Mouse (Mus musculus) induced T-regulatory cell, adult 2 months (primary cell): ENCODE measurements around the gene Timm8b.

Experiments
- DNase-seq: peaks from one replicate; pipeline ENCODE4 v3.0.0-alpha.2; 2012; ENCODE audit warnings: low read depth

Timm8b gene

DNA sequence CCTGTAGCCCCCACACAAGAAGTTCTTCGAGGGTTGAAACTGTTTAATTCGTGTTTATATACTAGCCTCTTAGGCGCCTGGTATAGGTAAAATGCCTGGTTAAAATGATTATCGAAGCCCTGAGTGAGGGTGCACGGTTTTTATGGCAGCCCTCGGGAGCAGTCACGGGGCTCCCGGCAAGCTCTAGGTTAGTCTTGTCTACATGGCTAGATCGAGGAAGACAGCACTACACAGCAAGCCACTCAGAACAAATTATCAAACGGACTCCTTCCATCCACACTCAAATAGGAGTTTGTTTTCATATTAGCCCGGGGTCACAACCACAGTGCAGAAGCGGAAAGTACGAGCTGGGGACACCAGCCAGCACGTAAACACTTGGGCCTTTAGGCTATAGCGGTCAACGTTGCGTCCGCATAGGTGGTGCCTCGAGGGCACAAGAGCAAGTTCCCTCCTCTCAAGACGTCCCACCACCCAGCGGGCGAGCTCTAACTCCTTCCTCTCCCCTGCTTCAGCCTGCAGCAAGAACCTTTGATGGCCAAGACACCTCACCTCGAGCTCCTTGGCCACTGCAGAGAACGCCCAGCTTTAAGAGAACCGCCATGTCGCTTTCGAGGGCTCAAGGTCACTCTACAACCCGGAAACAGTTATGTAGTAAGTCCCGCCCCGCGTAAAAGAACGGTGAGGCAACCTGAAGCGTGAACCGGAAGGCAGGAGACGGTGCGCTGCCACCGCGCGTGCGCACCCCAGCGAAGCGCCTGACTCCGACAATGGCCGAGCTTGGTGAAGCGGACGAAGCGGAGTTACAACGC lies at the start of gene Timm8b, which contains the start of gene Sdhd:
Timm8b (plus strand) TSS at position 722 of the 809 bp plus-strand sequence.
Sdhd (minus strand) TSS at position 624 of the 809 bp plus-strand sequence.
- DNase-seq, result peak; percentile 97

DNA sequence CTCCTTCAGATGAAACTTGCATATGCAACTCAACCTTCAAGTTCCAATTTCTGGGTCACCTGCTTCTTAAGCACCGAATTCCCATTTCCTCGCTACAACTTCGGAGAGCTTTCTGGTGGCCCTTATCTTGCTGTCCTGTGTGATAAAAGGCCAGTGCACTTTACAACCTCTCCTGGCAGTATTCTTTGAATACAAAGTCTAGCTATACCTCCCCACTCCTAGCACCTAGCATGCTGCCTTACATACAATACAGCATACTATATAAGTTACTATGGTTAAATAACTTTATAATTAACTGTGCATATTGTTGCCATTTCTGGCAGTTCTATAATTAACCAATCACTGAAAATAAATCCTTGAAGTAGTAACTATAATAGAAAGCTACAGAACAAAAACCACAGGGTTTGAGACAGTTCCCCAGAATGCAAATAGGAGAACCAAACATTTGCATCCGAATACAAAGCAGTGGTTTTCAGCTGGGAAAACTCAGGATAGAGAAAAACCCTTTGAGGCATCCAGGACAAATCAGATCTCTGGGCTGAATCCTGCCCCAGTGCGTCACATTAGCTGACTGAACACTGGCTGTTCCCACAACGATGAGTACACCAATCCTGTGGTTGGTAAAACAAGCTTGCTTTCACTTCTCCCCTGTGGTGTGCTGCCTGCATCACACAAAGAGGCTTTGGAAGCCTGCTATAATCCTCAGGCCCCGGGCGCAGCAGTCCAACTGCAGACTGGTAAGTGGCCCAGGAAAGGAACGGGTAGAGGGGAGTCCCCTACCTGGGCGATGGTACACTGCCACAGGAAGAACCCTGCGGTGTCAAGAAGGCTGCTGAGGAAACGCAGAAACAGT lies 49.2 kb upstream of the Timm8b start, which contains the start of gene Il18:
Il18 (plus strand) TSS at position 587 of the 853 bp plus-strand sequence.
- peak; percentile 74 for DNase-seq

DNA sequence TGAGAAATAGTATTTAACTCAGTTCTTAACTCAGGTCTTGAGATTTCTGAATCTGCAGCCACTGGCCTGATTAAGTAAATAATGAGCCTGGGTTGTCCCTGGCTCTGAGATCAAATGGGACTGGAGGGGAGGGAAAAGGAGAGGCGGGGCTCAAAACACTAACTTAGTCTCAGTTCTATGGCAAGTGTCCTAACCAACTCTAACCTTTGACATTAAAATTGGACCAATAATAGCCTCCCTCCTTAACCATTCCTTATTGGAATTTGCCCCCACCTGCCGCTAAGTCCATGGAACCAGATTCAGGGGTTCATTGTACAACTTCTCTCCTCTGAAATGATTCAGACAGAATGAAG lies 48.6 kb upstream of the Timm8b start, which contains the start of gene Bco2:
Bco2 (minus strand) TSS at position 88 of the 353 bp plus-strand sequence.
- DNase-seq, result no peak

DNA sequence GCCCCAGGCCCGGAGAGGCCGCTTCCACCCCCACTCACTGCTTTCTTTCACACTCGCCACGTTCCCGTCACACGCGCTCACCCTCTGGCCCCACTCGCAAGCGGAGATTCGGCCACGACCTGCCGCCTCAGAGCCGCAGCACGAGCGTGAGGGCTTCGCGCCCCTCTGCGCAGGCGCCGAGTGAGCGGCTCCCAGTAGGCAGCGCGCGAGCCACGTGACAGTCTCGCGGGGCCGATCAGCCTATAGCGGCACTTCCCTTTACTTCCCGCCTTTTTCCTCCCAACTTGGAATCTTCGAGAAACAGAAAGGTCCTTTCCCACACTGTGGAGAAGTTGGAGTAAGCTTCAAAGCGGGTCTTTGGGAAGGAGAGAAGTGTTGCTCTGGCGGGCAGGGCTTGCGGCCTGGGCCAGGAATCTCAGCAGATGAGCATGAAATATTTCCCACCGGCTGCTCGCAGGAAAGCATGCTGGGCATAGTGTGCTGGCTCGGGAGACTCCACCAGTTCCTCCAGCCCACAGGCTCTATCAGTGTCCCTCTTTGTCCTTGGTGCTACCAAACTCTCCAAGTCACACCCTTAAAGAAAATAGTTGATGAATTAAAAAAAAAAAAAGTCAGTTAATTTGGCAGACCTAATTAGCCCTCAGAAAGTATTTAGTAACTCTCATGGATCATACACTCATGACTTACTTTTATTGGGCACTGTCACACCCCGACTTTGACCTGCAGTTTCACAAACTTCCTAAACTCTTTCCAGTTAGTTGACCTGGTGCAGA lies 42.4 kb upstream of the Timm8b start, which contains the start of gene Tex12:
Tex12 (minus strand) TSS at position 181 of the 773 bp plus-strand sequence.
- no peak for DNase-seq

DNA sequence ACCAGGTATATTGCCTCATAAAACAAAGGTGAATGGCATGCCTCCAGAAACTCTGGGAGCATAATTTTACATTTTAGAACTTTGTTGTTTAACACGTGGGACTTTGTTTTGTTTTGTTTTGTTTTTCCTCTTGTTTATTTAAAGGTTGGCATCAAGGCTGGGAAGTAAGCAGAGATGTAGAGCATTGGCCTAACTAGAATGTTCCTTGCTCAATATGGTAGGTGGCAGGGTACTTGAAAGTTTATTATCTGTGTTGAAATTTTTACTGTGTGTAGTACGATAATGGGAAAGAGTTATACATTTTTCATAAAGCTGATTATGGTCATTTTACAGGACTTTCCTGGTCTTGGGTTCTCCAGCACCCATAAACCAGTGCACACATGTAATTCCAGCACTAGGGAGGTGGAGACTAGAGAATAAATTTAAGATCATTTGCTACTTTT lies 41.8 kb upstream of the Timm8b start:
- no peak for DNase-seq

DNA sequence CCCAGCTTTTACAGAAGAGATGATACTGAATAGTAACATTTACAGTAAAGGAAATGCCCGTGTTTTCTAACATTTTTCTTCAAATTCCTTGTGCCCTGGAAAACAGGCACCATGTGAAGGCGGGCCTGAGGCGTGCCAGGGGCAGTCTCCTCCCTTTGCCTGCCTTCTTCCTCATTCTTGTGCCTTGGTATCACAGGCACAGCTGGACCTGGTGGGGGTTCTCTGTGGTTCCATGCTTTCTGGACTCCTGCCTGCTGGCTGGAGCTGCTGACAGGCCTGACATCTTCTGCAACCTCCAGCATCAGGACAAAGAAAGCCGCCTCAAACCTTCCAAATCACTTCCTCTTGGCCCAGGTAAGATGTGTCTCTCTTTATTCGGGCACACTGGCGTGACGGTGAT lies 38.5 kb upstream of the Timm8b start:
- DNase-seq, result no peak

DNA sequence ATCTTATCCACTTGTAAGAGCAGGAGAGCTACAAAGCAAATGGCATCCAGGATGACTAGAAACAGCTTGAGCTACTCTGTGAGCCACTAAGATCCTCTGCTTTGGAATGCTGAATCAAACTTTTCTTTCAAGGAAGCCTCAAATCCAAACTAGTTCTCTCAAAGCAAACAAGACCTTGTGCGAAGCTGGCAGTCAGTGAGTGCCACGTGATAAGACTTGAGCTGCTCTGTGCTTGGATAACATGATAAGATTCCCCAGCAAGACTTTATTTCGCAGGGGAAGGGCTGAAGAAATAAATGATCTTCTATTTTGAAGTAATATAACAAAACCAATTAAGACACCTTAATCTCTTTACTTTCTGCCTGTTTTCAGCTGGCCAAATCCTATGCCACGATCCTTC lies 37.8 kb upstream of the Timm8b start:
- DNase-seq, result no peak

DNA sequence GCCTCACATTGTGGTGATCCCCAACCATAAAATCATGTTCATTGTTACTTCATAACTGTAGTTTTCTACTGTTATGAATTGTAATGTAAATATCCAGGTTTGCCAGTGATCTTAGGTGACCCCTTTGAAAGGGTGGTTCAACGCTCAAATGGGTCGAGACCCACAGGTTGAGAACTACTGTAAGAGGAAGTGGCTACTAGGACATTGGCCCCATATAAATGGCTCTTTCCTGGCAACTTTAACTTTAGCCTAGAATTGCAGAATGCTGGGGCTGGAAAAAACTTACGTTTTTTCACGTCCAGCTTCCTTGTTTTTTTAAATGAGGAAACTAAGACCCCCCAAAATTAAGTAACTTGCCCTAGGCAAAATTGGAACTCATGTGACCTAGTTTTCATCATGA lies 36.3 kb upstream of the Timm8b start:
- DNase-seq, result no peak

DNA sequence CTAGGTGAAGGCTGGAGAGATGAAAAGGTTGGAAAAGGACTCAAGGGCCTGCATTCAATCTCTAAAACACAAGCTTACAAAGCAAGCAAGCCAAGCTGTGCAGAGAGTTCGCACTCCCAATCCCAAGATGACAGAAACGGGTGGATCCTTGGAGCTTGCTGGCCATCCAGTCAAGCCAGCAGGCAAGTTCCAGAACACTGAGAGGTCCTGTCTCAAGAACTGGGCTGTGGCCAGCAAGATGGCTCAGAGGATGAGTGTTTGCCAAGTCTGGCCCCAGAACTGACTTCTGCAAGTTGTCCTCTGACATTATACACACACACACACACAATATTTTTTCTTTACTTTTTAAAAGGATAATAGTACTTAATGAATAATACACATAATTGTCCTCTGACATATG lies 35.8 kb upstream of the Timm8b start:
- no peak for DNase-seq

DNA sequence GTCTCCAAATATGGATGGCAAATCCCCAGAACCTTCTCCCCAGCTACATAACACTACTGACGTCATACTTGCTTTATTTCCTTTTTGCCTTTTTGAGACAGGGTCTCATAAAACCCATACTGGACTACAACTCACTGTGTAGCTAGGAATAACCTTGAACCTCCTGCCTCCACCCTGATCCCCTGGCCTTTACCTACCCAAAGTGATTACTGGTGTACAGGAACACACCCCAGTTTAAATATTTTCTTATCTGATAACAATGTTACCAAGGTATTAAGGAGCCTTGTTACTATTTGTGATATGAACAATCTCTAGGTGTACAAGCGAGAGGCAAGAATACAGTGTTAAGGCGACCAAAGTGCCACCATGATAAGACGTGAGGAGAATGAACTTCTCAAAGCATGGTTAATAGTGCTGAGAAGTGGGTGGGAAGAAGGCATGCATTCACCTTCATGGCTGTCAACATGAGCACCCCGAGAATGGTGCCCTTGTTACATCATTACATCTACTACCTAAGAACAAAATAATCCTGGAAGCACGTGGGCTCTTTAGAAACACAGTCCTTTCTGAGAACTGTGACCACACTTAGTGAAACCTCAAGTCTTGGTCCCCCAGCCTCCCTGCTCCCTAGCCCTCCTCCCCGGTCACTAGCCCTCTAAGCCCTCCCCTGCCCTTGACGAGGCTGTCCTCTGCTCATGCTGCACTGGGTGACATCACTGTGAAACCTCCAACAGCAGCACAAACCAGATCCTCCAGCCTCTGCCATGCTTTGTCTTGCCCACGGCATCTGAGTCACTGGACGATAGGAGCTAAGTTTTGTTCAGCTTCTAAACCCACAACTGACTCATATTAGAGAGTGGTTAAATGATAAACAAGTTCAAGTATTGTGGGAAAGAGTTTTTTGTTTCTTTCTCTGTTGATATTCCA lies 33.8 kb upstream of the Timm8b start:
- no peak for DNase-seq

DNA sequence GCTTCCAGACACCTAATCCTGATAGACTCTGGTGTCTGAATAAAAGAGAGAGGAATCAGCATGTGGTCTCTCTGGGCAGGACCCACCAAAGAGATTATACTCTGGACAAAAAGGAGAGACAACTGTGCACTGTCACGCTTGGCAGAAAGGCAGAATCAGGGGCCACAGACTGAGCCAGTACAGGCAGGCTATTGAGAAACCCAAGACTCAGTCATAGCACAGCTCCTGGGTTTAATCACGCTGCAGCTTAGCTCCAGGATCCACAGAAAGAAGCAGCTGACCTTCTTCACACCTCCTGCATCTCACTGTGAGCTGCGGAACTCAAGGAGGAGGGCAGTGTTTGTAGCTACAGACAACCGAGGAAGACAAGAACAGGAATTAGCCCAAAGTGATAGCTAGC lies 23.3 kb upstream of the Timm8b start:
- DNase-seq, result no peak

DNA sequence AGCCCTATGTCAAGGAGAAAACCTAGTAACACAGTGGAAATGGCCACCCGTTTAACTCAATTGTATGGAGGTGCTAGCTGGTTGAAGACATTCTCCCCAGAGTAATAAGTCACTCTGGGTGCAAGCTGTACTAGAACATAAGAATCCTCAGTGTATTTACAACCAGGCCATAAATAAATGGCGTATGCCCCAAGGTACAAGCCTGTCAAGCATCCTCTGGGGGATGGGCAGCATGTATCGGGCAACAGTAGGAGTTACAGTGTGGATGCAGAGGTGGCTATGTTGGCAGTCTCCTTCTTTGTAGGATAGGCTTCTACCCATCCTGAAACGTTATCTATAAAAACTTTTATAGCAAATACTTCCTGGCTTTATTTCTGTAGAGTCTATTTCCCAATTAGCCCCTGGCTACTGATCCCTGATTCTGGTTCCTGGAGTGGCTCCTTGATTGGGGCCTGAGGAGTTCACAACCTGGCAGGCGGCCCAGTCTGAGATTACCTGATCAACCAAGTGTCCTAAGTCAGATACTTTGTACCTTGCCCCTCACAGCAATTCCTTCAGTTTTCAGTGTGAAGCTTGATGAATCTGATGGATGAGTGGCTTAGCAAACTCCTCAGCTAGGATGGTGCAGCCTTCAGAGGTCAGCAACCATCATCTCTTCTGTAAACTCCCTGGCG lies 18.4 kb upstream of the Timm8b start:
- no peak for DNase-seq

DNA sequence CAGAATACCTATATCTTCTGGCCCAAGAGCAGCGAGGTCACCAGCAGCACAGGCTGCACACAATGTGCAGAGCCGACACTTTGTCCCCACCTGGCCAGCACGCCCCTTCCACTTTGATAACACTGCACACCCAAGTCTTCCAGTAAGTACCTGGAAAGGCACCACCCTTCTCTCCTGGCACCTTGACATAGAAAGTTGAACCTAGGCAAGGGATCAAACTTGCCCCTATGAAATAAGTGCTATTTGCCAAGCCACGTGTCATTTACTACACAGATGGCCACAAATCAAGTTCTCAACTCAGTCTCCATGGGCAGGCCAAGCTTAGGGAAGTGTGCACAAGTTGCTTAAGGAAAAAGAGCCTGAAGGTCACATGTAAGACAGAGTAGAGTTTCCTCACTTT lies 16.8 kb upstream of the Timm8b start:
- no peak for DNase-seq

DNA sequence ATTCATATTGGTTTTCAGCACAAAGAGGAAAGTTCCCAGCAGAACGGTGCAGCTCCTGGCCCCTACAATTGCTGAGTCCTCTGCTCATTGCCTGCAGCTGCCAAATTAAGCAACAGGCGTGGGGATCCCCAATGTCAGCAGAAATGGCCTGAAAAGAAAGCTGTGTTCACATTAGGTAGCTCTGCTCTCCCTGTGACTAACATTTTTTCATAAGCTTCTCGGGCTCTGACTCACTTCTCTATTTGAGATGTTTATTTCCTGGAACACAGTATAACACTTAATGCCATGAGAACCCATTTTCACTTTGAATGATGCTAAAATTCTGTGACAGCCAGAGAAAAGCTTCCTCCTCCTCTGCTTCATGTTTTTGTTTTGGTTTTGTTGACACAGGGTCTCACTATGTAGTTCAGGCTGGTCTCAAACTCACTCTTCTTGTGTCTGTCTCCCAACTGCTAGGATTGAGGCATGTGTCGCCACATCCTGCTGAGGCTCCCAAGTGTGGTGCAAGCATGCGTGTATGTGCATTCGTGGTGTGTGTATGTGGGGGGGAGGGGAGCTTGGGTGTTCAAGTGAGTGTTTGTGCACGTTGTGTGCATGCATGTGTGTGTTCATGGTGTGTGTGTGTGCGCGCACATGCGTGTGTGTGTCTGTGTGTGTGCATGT lies 12.7 kb upstream of the Timm8b start:
- peak; percentile 69 for DNase-seq

DNA sequence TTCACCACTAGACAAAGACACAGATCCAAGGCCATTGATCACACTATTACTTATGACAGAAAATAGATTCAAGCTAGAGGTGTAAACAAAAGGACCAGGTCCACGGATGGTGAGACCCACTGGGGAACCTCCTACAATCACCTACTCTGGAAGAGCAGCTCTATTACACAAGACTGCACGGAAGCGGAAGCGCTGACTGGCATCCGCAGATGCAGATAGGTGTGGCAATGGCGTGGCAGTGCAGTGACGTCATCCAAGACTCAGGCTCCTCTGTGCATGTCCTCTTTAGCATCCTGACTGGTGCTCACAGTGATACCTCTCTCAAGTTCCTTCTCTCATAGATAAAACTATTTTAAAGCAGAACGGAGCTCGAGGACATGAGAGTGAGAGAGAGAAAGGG lies 10.8 kb upstream of the Timm8b start:
- no peak for DNase-seq

DNA sequence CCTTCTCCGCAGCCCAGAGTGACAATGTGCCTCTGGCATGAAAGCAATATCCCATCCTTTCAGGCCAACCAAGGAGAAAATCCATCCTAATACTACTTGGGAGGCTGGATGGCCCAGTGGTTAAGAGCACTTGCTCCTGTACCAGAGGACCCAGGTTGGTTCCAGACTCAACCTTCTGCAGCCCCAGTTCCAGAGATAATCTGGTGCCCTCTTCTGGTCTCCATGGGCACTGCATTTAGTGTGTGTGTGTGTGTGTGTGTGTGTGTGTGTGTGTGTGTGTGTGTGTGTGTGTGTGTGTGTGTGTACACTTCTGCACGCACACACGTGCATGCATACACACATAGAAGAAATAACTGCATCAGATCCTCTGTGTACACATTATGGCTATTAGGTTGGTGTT lies 10.2 kb upstream of the Timm8b start:
- peak; percentile 78 for DNase-seq

DNA sequence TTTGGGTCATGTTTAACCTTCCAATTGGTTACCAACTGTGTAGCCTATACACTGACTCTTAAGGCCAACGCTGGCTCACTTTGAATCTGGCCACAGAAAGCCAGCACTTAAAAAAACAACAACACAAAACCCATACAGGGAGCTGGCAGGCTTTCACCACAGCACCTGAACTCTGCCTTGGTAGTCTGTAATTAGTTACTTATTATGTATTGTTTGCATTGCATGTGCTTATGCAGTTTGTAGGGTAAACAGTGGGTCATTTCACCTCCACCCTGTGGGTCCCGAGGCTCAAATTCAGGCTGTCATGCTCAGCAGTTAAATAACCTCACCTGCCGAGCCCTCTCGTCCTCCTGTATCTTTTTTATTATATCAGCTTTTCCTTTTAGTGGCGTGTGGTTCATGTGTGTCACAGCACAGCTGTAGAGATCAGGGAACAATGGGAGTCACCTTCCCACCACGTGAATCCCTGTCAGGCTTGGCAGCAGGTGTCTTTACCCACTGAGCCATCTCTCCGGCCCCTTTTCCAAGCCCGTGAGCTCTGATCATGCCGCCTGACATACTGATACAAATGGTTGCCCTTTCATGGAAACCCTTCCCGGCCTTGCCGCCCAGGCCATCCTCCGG lies 8.8 kb upstream of the Timm8b start:
- DNase-seq, result no peak

DNA sequence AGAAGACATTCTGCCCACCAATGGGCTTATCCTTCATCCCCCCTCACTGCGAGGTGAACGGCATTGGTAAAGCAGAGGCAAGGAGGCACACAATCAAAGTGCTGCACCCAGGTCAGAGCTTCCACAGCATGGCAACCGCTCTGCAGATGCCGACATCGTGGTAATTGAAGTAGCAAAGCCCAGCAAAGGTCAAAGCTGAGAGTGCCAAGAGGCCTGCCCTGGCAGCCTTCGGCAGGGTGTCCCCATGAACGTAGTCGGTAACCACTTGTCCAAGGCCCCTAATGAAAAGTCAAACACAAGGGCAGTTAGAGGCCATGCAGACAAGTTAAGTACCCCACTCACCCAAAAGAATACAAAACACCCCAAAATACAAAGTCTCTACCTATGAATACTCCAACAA lies 6.7 kb upstream of the Timm8b start:
- no peak for DNase-seq

DNA sequence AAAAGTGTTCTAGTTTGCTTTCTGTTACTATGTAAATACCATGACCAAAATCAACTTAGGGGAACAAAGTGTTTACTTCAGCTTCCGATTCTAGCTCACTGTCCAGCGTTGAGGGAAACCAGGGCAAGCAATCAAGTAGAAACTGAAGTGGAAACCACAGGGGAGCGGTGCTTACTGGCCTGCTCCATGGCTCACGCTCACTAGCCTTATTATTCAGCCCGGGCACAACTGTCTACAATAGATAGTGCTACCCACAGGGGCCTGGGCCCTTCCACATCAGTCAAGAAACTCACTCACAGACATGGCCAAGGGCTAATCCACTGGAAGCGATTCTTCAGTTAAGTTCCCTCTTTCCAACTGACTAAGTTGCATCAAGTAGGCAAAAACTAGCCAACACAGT lies 2.2 kb upstream of the Timm8b start:
- DNase-seq, result no peak
